Mouse (Mus musculus) G1E (cell line): ENCODE measurements around the gene Pi4kb. TPM values are rescaled to one million over a fixed set of nuclear protein-coding genes. Genes with fewer than 3 reads are reported as not detected.

Experiments used
- ATAC-seq: 2 replicates; pipeline ENCODE4 v1.8.0; 2016; ENCODE audit warnings: mild to moderate bottlenecking; ENCODE audit not compliant: insufficient number of reproducible peaks, poor library complexity, low FRiP score, severe bottlenecking; ENCODE audit errors: extremely low read depth
- DNase-seq: peaks from one replicate; pipeline ENCODE4 v3.0.0; 2012; ENCODE audit warnings: low spot score
- H3K27me3 ChIP-seq: 2 replicates; pipeline ENCODE4 v1.6.1; 2012; ENCODE audit warnings: mild to moderate bottlenecking, low read length, inconsistent platforms; ENCODE audit not compliant: insufficient read depth
- H3K36me3 ChIP-seq: replicated peaks from 2 replicates; pipeline ENCODE3; 2012; ENCODE audit warnings: mild to moderate bottlenecking, inconsistent platforms
- H3K4me1 ChIP-seq: 2 replicates; pipeline ENCODE4 v1.6.1; 2012; ENCODE audit warnings: low read depth, low read length, inconsistent platforms, mixed read lengths; ENCODE audit not compliant: insufficient read depth
- H3K4me3 ChIP-seq: 2 replicates; pipeline ENCODE4 v1.5.1; 2012; ENCODE audit warnings: low read depth, mild to moderate bottlenecking, inconsistent platforms, low read length, moderate library complexity, mixed read lengths
- H3K9me3 ChIP-seq: replicated peaks from 2 replicates; pipeline ENCODE4 v1.6.1; 2012; ENCODE audit warnings: inconsistent platforms
- CTCF ChIP-seq: IDR thresholded peaks from 2 replicates; pipeline ENCODE4 v1.5.1; 2012; ENCODE audit warnings: low read depth, low read length, inconsistent platforms, mixed read lengths
- GATA1 ChIP-seq: IDR thresholded peaks from 2 replicates; pipeline ENCODE4 v1.6.1; 2012; ENCODE audit warnings: borderline replicate concordance, low read length, inconsistent platforms, mixed read lengths
- GATA2 ChIP-seq: IDR thresholded peaks from 2 replicates; pipeline ENCODE4 v1.6.1; 2012; ENCODE audit warnings: low read depth, low read length, inconsistent platforms, borderline replicate concordance
- POLR2AphosphoS5 ChIP-seq: IDR thresholded peaks from 2 replicates; pipeline ENCODE4 v1.6.1; 2012; ENCODE audit warnings: low read depth, low read length, inconsistent platforms; ENCODE audit not compliant: insufficient replicate concordance
- TAL1 ChIP-seq: conservative IDR thresholded peaks from 2 replicates; pipeline ENCODE4 v1.6.1; 2012; ENCODE audit warnings: low read depth, low read length, inconsistent platforms, mixed read lengths
- polyA plus RNA-seq: library from polyadenylated mRNA; stranded (reverse); fragments of >175 nt; gene quantifications from 2 replicates; pipeline ENCODE4 v1.2.3, GENCODE M21; 2012
- total RNA-seq, 2 experiments: library from RNA; stranded (forward) in 1 of 2; stranded (reverse) in 1 of 2; fragments of 200-1000 nt in 1 of 2; fragments of >200 nt in 1 of 2; fragmentation: Nextera tagmentation in 1 of 2; gene quantifications; 2 replicates each; pipeline ENCODE4 v1.2.3; 2014 to 2017

The Pi4kb gene
- total and polyA plus RNA-seq, 3 experiments, result 11.7 to 70.6 (median 37.4) TPM

DNA sequence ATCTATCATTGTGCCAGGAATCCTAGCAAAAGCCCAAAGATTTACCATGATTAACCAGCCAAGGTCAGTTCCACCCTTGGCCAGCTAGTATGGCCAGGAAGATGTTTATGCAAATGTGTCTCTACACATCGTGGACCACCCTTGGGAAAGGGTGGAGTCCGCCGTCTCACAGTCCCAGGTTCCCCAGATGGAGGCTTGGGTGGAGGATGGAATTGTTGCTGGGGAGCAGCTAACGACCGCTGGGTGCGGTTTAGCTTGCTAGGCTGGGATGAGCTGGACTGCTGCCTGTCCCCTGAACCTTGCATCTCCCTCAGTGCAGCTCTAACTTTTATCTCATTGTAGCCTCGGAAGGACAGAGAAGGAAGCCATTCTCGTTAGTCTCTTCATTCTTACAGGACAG is 14.7 kb upstream of the Pi4kb start:
- ATAC-seq (no peak), DNase-seq (no peak)
- TF ChIP-seq GATA2 (no peak), CTCF (no peak), TAL1 (no peak), GATA1 (no peak), POLR2AphosphoS5 (no peak)
- peaks cover 61% of the 10 kb centered on the region for H3K36me3 ChIP-seq
- no peaks in the 10 kb centered on the region for H3K27me3 ChIP-seq
- peaks cover 19% of the 10 kb centered on the region for H3K4me1 ChIP-seq
- no peaks in the 10 kb centered on the region for H3K9me3 ChIP-seq
- no peak overlapping the region for H3K4me3 ChIP-seq

DNA sequence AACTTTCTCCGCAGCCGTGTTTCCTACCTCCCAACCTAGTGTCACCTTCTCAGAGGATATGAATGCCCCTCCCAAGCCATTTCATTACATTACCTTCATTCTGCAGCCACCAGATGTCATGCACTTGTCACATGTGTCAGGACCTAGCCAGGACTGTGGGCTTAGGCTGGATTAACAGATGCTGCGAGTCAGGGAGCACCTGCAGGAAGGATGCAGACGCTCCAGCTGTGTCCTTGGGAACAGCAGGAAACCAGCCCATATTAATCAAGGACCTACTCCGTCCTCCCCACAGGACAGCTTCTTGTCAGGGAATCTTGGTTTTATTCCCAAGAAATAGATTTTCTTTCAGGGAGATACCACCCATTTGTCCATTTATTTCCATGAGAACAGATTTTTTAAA is 14.2 kb upstream of the Pi4kb start:
- TF ChIP-seq GATA2 (no peak), GATA1 (no peak), TAL1 (no peak), POLR2AphosphoS5 (no peak), CTCF (no peak)
- H3K27me3 ChIP-seq, result no peaks in the 10 kb centered on the region
- no peak for DNase-seq
- peaks cover 56% of the 10 kb centered on the region for H3K36me3 ChIP-seq
- peaks cover 14% of the 10 kb centered on the region for H3K4me1 ChIP-seq
- no peaks in the 10 kb centered on the region for H3K9me3 ChIP-seq
- no peak overlapping the region for H3K4me3 ChIP-seq
- ATAC-seq, result no peak; the same call in 1 of the 2 replicates

GRCm38 (mm10) chr3:94964989-94965388 is 9.5 kb upstream of the Pi4kb start:
- H3K36me3 ChIP-seq, result peaks cover 10% of the 10 kb centered on the region
- TF ChIP-seq POLR2AphosphoS5, result no peak
- no peak for TF ChIP-seq TAL1
- no peak for TF ChIP-seq CTCF
- no peak for TF ChIP-seq GATA1
- TF ChIP-seq GATA2, result no peak
- no peaks in the 10 kb centered on the region for H3K27me3 ChIP-seq
- no peaks in the 10 kb centered on the region for H3K9me3 ChIP-seq
- DNase-seq (no peak), ATAC-seq (no peak)
- H3K4me1 ChIP-seq, result 0 out of 2 replicates have a peak, but pooled peaks cover under 1% of the 10 kb centered on the region
- H3K4me3 ChIP-seq, result no peak overlapping the region

- ATAC-seq (no peak), DNase-seq (no peak)
- TF ChIP-seq GATA1 (no peak), GATA2 (no peak), POLR2AphosphoS5 (no peak), TAL1 (no peak), CTCF (no peak)
- Histone ChIP-seq H3K27me3 (no peaks in the 10 kb centered on the region), H3K36me3 (peaks cover 11% of the 10 kb centered on the region), H3K9me3 (no peaks in the 10 kb centered on the region), H3K4me3 (no peak overlapping the region), H3K4me1 (no peaks in the 10 kb centered on the region)
Measured at GRCm38 (mm10) chr3:94965878-94966277, 8.7 kb upstream of the Pi4kb start.

DNA sequence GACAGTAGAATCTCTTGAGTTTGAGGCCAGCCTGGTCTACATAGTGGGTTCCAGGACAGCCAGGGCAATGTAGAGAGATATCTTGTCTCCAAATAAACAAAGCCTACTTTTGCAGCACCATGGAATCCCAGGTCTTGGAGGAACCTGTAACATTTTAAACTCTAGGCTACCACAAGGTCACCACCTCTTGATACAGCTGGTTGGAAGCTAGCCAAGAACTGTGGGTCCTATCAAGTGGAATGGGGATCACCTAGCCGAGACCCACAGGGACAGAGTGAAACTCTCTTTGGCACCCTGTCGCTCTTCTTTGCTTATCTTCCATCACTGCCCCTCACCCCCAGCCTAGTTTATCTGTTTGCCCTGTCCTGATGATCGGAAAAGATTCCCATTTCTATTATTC is 2.0 kb upstream of the Pi4kb start:
- H3K4me1 ChIP-seq, result peaks cover 37% of the 10 kb centered on the region
- H3K4me3 ChIP-seq, result no peak overlapping the region
- no peak for TF ChIP-seq GATA1
- TF ChIP-seq CTCF, result no peak
- no peak for TF ChIP-seq POLR2AphosphoS5
- no peak for TF ChIP-seq GATA2
- no peak for TF ChIP-seq TAL1
- ATAC-seq (no peak), DNase-seq (no peak)
- H3K36me3 ChIP-seq, result peaks cover 14% of the 10 kb centered on the region
- no peaks in the 10 kb centered on the region for H3K27me3 ChIP-seq
- no peaks in the 10 kb centered on the region for H3K9me3 ChIP-seq

- H3K36me3 ChIP-seq, result peaks cover 24% of the 10 kb centered on the region
- no peaks in the 10 kb centered on the region for H3K9me3 ChIP-seq
- H3K4me1 ChIP-seq, result peaks cover 37% of the 10 kb centered on the region
- peak overlapping the region; percentile 82; the same call in 1 of the 2 replicates for H3K4me3 ChIP-seq
- DNase-seq (no peak), ATAC-seq (no peak)
- TF ChIP-seq GATA1, result no peak
- TF ChIP-seq CTCF, result no peak
- no peak for TF ChIP-seq TAL1
- no peak for TF ChIP-seq POLR2AphosphoS5
- TF ChIP-seq GATA2, result no peak
- H3K27me3 ChIP-seq, result no peaks in the 10 kb centered on the region
Measured at GRCm38 (mm10) chr3:94973620-94974019, 911 bp upstream of the Pi4kb start.

DNA sequence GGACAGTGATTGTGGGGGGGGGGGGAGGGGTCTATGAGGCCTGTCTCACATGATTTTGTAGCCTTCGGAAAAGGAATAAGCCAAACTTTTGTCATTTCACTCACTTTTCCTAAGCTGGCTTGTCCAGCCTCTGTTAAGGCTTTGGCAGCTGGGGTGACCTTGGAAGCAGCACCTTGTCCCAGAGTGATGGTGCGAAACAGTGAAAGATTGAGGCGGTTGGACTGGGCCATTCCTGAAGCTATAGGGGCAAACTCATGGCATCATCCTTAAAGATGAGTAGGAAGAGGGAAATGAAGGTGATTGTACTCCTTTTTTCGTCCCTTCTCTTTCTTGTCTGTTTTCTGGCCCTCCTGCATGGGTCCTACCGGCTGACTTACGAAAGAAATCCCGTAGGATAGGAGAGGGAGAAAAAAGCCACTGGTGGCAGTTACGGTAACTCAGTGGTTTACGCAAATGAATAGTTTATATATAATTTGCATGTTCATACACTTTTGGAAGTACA is 454 bp upstream of the Pi4kb start:
- DNase-seq (no peak), ATAC-seq (peak; percentile 5; the same call in 1 of the 2 replicates)
- peak overlapping the region; percentile 82 for H3K4me3 ChIP-seq
- peaks cover 28% of the 10 kb centered on the region for H3K36me3 ChIP-seq
- H3K27me3 ChIP-seq, result no peaks in the 10 kb centered on the region
- H3K4me1 ChIP-seq, result peaks cover 41% of the 10 kb centered on the region
- TF ChIP-seq GATA1 (no peak), CTCF (no peak), POLR2AphosphoS5 (no peak), TAL1 (no peak), GATA2 (no peak)
- H3K9me3 ChIP-seq, result no peaks in the 10 kb centered on the region
